Mouse (Mus musculus) small intestine, adult 2 months (tissue): ENCODE measurements around the gene Wdr61. TPM values are rescaled to one million over a fixed set of nuclear protein-coding genes. Genes with fewer than 3 reads are reported as not detected.

Source experiments
- H3K27ac ChIP-seq: fragments of 200-500 bp; 2 replicates; pipeline ENCODE4 v1.5.1; 2012; ENCODE audit warnings: low read depth, low read length, control low read depth, inconsistent platforms; ENCODE audit not compliant: insufficient read depth
- H3K27me3 ChIP-seq: fragments of 200-500 bp; 2 replicates; pipeline ENCODE4 v1.6.1; 2012; ENCODE audit warnings: mild to moderate bottlenecking, moderate library complexity, low read length, inconsistent platforms; ENCODE audit not compliant: control insufficient read depth, insufficient read depth
- H3K36me3 ChIP-seq: fragments of 200-500 bp; 2 replicates; pipeline ENCODE4 v1.6.1; 2012; ENCODE audit warnings: mild to moderate bottlenecking, low read length, control low read depth, inconsistent platforms; ENCODE audit not compliant: control insufficient read depth, insufficient read depth
- H3K4me1 ChIP-seq: fragments of 200-500 bp; 2 replicates; pipeline ENCODE4 v1.6.1; 2012; ENCODE audit warnings: low read length, inconsistent platforms, mixed read lengths; ENCODE audit not compliant: control insufficient read depth, insufficient read depth, insufficient read length
- H3K4me3 ChIP-seq: fragments of 200-500 bp; 2 replicates; pipeline ENCODE4 v1.5.1; 2012; ENCODE audit warnings: low read depth, mild to moderate bottlenecking, control low read depth, inconsistent platforms, low read length, moderate library complexity
- CTCF ChIP-seq: fragments of 200-500 bp; IDR thresholded peaks from 2 replicates; pipeline ENCODE4 v1.5.1; 2012; ENCODE audit warnings: low read depth, mild to moderate bottlenecking, control low read depth, inconsistent platforms, low read length, moderate library complexity, mixed read lengths; ENCODE audit not compliant: insufficient replicate concordance, insufficient read length; ENCODE audit errors: extremely low read depth
- POLR2A ChIP-seq: fragments of 200-500 bp; IDR thresholded peaks from 2 replicates; pipeline ENCODE4 v1.6.1; 2012; ENCODE audit warnings: low read depth, mild to moderate bottlenecking, control low read depth, inconsistent platforms, low read length, moderate library complexity
- WGBS: fragments of 180-500 bp; shearing (Covaris S2); methylation state at CpG from one replicate; pipeline ENCODE4 v1.1.7; 2018; 5-methylcytosine and 5-hydroxymethylcytosine counted together
- polyA plus RNA-seq: library from polyadenylated mRNA; depleted of rRNA; stranded (reverse); fragments of >200 nt; gene quantifications from 2 replicates; pipeline ENCODE4 v1.2.3, GENCODE M21; 2012

The Wdr61 gene
- polyA plus RNA-seq, 1 experiment, result 11.9 TPM

DNA sequence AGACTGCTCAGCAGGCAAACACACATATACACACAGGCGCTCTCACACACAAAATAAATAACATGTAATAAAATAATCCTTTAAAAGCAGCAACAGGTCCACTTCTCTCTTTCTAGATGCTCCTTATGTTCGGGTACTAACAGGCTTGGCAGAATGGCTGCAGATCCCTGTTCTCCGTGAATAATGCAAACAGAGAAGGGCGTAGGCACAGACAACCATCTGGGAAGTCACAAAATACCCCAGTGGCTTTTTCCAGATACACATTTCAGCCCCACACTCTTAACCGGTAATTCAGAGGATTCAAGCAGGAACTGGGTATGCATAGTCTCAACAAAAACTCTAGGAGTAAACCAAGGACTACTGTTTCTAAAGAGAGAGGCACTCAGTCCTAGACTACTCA lies 8.0 kb downstream of the Wdr61 start:
- Histone ChIP-seq H3K36me3 (peaks cover 67% of the 10 kb centered on the region), H3K27ac (no peak overlapping the region), H3K4me3 (no peak overlapping the region), H3K27me3 (no peaks in the 10 kb centered on the region), H3K4me1 (no peaks in the 10 kb centered on the region)
- TF ChIP-seq POLR2A, result no peak
- TF ChIP-seq CTCF, result no peak
- WGBS, result 88% methylated on average over 5 of the region's 5 CpGs

DNA sequence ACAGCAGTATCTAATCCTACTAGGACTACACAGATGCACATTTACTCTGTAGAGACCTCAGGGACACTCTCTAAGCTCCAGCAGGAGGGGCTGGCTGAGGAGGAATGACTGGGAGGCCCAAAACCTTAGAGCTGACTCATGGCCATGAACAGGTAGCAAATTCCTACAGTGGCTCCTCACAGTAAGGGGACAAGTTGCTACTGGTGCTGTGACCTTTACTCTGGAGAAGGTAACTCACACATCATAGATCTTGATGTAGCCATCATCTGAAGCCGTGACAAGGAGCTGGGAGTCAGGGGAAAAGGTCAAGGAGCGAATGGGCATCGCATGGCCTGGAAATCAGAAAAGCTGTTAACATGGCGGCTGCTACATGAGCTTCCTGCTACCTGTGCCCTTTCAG lies 11.7 kb downstream of the Wdr61 start:
- 95% methylated on average over 4 of the region's 4 CpGs for WGBS
- Histone ChIP-seq H3K4me1 (no peaks in the 10 kb centered on the region), H3K27me3 (no peaks in the 10 kb centered on the region), H3K36me3 (peaks cover 74% of the 10 kb centered on the region), H3K4me3 (no peak overlapping the region), H3K27ac (no peak overlapping the region)
- TF ChIP-seq CTCF (no peak), POLR2A (no peak)

DNA sequence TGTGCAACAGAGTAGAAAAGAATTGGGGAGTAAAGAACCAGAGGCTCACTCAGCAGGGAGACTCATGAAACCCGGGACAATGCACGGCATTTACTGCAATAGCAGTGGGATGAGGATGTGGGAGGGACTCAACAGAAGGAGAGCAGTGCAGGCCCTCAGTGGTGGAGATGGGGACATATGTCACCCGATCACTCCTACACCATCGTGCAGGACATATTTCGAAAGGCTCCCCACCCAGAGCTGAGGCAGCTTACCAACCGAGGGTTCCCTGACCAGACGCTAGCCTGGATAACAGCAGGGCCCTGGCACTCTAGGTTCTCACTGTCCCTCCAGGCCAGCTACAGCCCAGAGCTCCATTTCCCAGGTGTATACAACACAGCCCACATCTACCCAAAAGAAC lies 12.2 kb downstream of the Wdr61 start:
- no peak for TF ChIP-seq POLR2A
- no peak for TF ChIP-seq CTCF

DNA sequence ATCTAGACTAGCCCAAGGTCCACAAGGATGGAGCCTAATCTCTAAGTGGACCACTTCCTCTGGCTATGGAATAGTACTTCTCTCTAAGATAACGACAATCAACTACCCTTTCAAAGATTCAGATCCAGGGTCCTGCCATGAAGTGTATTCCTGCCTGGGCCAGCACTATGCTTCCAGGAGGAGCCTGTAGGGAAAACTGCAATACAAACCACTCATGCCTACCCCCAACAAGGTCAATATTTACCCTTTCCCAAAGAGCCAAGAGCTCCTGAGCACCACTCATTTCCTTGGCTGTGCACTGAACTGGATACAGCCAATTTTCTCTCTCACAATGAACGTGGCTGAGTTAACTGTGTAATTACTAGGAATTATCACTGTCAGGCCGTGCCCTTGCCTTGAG lies 16.8 kb downstream of the Wdr61 start:
- no peak for TF ChIP-seq POLR2A

More for the DNA sequence above, 12.2 kb downstream of the Wdr61 start:
- H3K4me1 ChIP-seq, result no peaks in the 10 kb centered on the region
- H3K4me3 ChIP-seq, result no peak overlapping the region
- WGBS, result 93% methylated on average over 7 of the region's 7 CpGs
- no peaks in the 10 kb centered on the region for H3K27me3 ChIP-seq
- peaks cover 70% of the 10 kb centered on the region for H3K36me3 ChIP-seq
- no peak overlapping the region for H3K27ac ChIP-seq

GRCm38 (mm10) chr9:54715776-54716175 lies 18.5 kb downstream of the Wdr61 start:
- Histone ChIP-seq H3K4me3 (no peak overlapping the region), H3K4me1 (no peaks in the 10 kb centered on the region), H3K27me3 (no peaks in the 10 kb centered on the region), H3K27ac (no peak overlapping the region), H3K36me3 (peaks cover 37% of the 10 kb centered on the region)
- no peak for TF ChIP-seq CTCF
- TF ChIP-seq POLR2A, result no peak
- 82% methylated on average over 3 of the region's 3 CpGs for WGBS

More for the DNA sequence above, 16.8 kb downstream of the Wdr61 start:
- no peak overlapping the region for H3K27ac ChIP-seq
- no peaks in the 10 kb centered on the region for H3K27me3 ChIP-seq
- WGBS, result 73% methylated on average over 3 of the region's 3 CpGs
- peaks cover 48% of the 10 kb centered on the region for H3K36me3 ChIP-seq
- H3K4me1 ChIP-seq, result no peaks in the 10 kb centered on the region
- H3K4me3 ChIP-seq, result no peak overlapping the region

DNA sequence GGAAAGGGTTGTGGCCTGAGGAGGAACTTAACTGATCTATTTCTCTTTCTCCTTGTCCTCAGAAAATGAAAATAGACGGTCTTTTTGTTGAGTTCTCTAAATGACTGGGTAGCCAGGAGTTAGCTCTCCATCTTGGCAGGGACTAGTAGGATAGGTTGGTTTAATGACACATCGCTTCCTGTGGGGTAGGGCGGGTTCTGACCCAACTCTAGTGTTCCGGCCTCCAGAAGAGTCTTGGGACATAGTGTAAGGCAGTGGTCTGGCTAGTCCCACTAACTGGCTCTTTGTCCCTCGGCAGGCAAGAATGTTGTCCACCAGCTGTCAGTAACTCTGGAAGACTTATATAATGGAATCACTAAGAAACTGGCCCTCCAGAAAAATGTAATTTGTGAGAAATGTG lies 26.2 kb downstream of the Wdr61 start:
- Histone ChIP-seq H3K4me1 (no peaks in the 10 kb centered on the region; the same call in 1 of the 2 replicates), H3K4me3 (no peak overlapping the region), H3K27me3 (no peaks in the 10 kb centered on the region), H3K36me3 (peaks cover under 1% of the 10 kb centered on the region; the same call in 1 of the 2 replicates), H3K27ac (no peak overlapping the region)
- no peak for TF ChIP-seq POLR2A
- no peak for TF ChIP-seq CTCF
- 86% methylated on average over 5 of the region's 5 CpGs for WGBS

DNA sequence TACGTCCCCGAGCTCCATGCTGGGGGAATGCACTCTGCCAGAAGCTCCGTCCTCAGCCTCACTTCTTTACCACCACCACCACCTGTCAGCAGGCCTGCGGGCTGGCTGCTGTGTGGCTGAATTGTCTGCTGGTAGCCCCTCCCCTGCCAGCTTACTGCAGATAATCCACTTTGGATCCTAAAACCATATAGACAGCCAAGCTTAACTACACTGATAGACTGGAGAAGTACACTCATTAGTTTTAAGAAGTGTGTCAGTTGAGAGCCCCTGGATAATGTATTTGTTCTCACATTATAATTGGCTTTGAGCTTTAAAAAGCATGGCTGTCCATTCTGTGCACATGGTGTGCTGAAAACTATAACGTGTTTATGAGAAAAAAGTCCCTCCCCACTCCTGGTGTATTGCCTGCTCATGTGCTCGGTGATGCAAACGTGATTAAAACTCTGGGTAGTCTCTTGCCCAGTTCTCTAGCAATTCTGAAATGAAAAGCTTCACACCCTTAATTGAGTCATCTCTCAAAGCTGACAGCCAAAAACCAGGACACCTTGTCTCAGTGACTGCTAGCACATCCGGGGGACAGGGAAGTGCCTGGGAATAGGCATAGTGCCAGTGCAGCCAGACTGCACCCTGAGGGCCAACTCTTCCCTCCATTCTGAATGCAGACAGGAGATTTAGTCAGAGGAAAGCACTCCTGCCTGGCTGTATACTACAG lies 26.9 kb downstream of the Wdr61 start:
- Histone ChIP-seq H3K27me3 (no peaks in the 10 kb centered on the region), H3K4me1 (no peaks in the 10 kb centered on the region; the same call in 1 of the 2 replicates), H3K27ac (no peak overlapping the region), H3K4me3 (no peak overlapping the region), H3K36me3 (no peaks in the 10 kb centered on the region; the same call in 1 of the 2 replicates)
- 75% methylated on average over 8 of the region's 8 CpGs for WGBS
- TF ChIP-seq CTCF, result no peak
- TF ChIP-seq POLR2A, result no peak

DNA sequence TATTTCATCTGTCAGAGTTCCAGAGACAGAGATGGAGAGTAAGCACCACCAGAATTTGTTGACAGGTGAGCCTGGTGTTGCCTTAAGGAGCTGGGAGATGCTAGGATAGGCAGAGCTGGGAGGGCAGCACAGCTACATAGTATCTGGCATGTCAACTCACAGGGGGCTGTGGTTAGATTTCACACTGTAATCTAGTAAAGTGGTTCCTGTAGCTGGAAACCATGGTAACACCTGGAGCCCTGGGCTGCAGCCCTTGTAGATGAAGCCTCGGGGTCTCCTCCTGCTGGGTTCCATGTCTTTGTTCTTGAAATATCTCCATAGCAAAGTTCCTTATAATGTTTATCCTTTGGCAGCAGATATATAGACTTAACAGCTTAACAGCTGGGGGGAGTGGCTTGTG lies 28.8 kb downstream of the Wdr61 start:
- no peak overlapping the region for H3K4me3 ChIP-seq
- H3K27me3 ChIP-seq, result no peaks in the 10 kb centered on the region
- TF ChIP-seq CTCF, result no peak
- TF ChIP-seq POLR2A, result no peak
- H3K36me3 ChIP-seq, result no peaks in the 10 kb centered on the region; the same call in 1 of the 2 replicates
- WGBS, result 13% methylated on average over 1 of the region's 1 CpGs
- no peak overlapping the region for H3K27ac ChIP-seq
- H3K4me1 ChIP-seq, result no peaks in the 10 kb centered on the region; the same call in 1 of the 2 replicates
